Mouse (Mus musculus) adipocyte (in vitro differentiated cells): ENCODE results near the gene Dnajc14.

Experiments used
- DNase-seq: peaks from one replicate; pipeline ENCODE4 v3.0.0-alpha.2; 2016; ENCODE audit warnings: low spot score

Dnajc14 gene

DNA sequence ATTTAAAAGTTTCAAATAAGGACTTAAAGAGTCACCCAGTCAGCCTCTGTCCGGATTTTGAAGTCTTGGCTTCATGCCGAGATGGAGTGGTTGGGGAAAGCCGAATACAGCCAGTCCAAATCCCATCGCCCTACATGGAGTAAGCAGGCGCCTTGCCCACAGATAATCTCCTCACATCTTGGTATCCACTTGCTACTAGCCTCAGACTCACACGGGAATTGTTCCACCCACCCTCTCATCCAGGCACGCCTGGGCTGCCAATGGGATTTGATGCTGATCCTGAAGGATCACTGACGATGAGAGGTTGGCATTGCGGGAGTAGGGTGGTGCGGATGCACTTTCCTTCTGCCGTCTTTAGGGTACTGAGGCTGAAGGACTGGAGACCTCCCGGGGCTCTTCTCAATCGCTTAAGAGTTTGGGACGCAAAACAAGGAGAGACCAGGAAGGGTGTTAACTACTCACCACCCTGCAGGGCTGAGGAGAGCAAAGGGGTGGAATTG lies at the start of gene Dnajc14:
Gene Dnajc14 (plus strand): TSS at position 292 of the 500 bp plus-strand sequence.
- peak; percentile 82 for DNase-seq

DNA sequence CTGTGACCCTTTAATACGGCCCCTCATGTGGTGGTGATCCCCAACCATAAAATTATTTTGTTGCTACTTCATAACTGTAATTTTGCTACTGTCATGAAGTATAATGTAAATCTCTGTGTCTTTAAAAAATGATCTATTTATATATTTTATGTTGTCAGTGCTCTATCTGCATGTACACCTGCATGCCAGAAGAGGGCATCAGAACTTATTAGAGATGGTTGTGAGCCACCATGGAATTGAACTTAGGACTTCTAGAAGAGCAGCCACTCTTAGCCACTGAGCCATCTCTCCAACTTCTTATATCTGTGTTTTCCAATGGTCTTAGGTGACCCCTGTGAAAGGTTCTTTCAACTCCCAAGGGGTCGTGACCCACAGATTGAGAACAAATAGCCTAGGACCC lies 31.0 kb upstream of the Dnajc14 start:
- no peak for DNase-seq

DNA sequence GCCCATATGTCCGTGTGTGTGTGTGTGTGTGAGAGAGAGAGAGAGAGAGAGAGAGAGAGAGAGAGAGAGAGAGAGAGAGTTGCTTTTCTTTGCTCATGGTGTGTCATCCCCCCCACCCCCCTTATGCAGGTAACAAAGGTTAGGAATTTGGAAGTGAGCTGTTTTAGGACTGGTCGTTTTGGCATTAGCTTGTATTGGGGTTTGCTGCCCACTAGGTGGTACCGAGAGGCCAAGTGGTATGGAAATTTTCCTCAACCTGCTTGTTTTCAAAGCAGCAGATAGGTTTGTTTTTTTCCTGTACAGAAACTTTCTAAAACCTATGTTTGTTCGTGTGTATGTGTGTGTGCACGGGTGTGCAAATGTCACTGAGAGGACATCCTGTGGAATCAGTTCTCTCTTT lies 30.2 kb upstream of the Dnajc14 start:
- peak; percentile 26 for DNase-seq

GRCm38 (mm10) chr10:128778441-128778840 lies 25.4 kb upstream of the Dnajc14 start:
- DNase-seq, result no peak

DNA sequence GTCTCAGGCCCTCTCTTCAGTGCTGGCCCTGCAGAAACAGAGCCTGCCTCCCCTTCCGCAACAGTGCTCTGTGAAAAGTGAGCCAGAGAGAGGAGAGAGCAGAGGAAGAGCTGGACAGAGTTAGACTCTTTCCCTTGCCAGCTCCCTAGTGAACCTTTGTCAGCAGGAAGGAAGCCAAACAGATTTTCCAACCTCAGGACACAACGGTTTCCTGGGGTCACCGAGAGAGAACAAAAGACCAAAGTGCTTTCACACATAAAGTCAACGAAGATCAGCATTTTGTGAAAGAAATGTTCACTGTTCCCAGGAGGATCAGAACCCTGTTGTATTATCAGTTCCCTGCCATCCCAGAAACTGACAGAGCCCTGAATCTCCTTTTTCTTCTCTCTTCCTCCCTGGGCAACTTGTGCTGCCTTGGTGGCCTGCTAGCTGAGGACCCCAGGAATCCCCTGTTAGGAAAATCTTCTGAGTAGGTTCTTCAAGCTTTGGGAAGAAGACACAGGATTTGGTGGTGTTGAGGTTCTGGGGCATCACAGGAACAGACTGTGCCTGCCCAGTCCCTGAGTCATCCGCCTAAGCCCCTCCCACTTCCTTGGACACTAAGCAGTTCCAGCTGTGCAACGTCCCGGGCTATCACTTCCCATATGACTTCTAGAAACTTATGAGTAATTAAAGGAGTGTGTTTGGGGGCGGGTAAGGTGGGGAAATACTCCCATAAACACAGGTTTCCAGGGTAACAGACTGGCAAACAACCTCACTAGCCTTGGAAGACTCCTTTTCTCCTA lies 24.7 kb upstream of the Dnajc14 start:
- peak; percentile 92 for DNase-seq

- no peak for DNase-seq
Observed at GRCm38 (mm10) chr10:128780200-128780599, 23.7 kb upstream of the Dnajc14 start.

GRCm38 (mm10) chr10:128790398-128791124 lies 13.3 kb upstream of the Dnajc14 start, which contains the start of gene Mmp19:
Gene Mmp19 (plus strand): TSS chr10:128790910.
- peak; percentile 70 for DNase-seq

- no peak for DNase-seq
Observed at GRCm38 (mm10) chr10:128792041-128792440, 11.8 kb upstream of the Dnajc14 start.

GRCm38 (mm10) chr10:128793258-128793657 lies 10.6 kb upstream of the Dnajc14 start:
- no peak for DNase-seq

GRCm38 (mm10) chr10:128794391-128794790 lies 9.5 kb upstream of the Dnajc14 start:
- DNase-seq, result no peak

- DNase-seq, result peak; percentile 52
Observed at GRCm38 (mm10) chr10:128795581-128795980, 8.3 kb upstream of the Dnajc14 start.

- no peak for DNase-seq
Observed at GRCm38 (mm10) chr10:128798676-128799075, 5.2 kb upstream of the Dnajc14 start.

- DNase-seq, result no peak
Observed at GRCm38 (mm10) chr10:128801981-128802495, 1.8 kb upstream of the Dnajc14 start.

- DNase-seq, result no peak
Observed at GRCm38 (mm10) chr10:128802956-128803355, 906 bp upstream of the Dnajc14 start.

DNA sequence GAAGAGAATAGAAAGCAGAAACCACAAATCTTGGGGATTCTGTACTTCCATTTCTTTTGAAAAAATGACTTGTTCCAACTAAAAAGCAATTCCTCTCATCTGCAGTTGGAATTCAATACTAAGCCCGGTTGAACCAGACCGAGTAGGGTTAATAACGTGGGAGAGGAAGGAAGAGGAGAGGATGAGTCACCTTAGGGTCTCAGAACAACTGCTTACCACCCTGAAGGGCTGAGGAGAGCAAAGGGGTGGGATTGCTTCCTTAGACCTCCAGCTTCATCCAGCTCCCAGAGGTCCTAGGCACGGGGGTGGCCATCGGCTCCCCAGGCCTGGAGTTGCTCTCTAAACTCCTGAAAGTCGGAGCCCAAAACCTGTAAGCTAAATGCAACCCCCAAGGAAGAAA lies 501 bp upstream of the Dnajc14 start:
- DNase-seq, result peak; percentile 26

GRCm38 (mm10) chr10:128804271-128805091 lies 619 bp downstream of the Dnajc14 start, which contains the start of gene Tmem198b:
Gene Tmem198b (minus strand): TSS chr10:128804370.
- DNase-seq, result peak; percentile 68

- peak; percentile 98 for DNase-seq
Observed at GRCm38 (mm10) chr10:128805092-128806000, 1.5 kb downstream of the Dnajc14 start.

- no peak for DNase-seq
Observed at GRCm38 (mm10) chr10:128806086-128806485, 2.2 kb downstream of the Dnajc14 start.

DNA sequence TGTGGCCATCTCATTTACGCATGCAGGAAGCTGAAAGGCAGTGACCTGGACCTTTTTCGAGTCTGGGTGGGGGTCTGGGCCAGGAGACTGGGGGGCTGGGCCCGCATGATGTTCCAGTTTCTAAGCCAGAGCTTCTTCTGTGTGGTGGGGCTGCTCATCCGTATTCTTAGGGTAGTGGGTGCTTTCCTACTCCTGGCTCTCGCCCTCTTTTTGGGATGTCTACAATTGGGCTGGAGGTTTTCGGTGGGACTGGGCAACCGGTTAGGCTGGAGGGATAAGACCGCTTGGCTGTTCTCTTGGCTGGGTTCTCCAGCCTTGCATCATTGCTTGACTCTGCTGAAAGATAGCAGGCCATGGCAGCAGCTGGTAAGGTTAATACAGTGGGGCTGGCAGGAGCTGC lies 3.2 kb downstream of the Dnajc14 start:
- DNase-seq, result no peak

DNA sequence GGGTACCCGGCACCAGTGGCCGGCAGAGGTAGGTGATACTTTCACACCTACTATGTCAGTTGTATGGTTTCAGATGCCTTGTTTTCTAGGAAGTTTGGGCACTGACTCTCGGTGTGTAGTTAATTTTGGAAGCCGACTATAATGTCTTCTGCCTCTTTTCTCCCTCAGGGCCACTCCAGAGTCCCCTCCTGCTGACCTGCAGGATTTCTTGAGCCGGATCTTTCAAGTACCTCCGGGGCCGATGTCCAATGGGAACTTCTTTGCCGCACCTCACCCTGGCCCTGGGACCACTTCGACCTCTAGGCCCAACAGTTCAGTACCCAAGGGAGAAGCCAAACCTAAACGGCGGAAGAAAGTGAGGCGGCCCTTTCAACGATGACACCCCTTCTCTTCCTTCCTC lies 13.2 kb downstream of the Dnajc14 start, which contains the start of gene Sarnp:
Gene Sarnp (plus strand): TSS at position 301 of the 400 bp plus-strand sequence.
- DNase-seq, result no peak

DNA sequence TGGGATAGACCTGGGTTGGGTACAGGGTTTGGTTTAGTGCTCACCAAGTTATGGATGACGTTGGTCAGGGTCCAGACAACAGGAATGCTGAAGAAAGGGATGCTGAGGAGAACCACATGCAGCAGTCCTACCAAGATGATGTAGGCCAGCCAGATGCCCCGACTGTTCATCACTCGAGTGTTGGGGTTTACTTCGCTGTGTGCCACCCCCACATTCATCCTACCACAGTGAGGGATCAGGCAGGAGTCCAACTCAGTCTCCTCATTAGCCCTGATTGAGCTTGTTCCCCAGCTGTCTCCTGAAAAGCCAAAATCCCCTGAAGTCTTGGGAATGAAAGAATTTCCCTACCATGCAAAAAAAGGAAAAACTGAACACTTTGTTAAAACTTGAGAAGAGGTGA lies 16.4 kb downstream of the Dnajc14 start:
- no peak for DNase-seq
